Mouse (Mus musculus): ENCODE data around the gene Obp1b. TPM values are rescaled to one million over a fixed set of nuclear protein-coding genes. Genes with fewer than 3 reads are reported as not detected.
"Not testable (repeated sequence)": the region's sequence is repeated elsewhere in the genome, so short reads cannot be mapped to it uniquely, and the experiment has no call there.

Obp1b gene
- polyA plus RNA-seq (2015; fragmentation: Nextera tagmentation; extraction: Ambion mirVana) = not detected in 2 replicates

DNA sequence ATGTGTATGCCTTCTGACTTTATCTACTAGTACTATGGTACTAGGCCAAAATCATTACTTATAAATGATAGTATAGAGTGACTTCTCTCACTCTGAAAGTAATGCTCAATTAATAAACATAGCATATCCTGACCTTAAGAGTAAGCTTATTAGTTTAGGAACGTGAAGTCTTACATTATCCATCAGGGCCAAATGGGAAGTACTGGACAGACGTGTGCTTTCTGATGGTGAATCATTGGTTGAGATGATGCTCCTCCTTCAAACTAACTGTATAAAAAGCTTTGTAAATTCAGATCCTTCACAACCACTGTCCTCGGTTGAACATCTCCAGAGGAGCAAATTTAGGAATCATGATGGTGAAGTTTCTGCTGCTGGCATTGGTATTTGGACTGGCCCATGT is at the start of gene Obp1b:
TSS of gene Obp1b (plus strand) at position 301 of the 400 bp plus-strand sequence.
- ATAC-seq; H3K27me3 ChIP-seq (replicated peaks; ENCODE audit: control insufficient read depth, insufficient read depth, low read length); H3K4me2 ChIP-seq (ENCODE audit: low read length); H3K27ac ChIP-seq (ENCODE audit: low read length); H3K9ac ChIP-seq (replicated peaks; ENCODE audit: low read depth, low read length); H3K36me3 ChIP-seq (ENCODE audit: control insufficient read depth, insufficient read depth); H3K9me3 ChIP-seq (ENCODE audit: control insufficient read depth, low read length); H3K4me1 ChIP-seq (replicated peaks; ENCODE audit: control insufficient read depth, insufficient read depth, low read length); H3K4me3 ChIP-seq (replicated peaks; ENCODE audit: low read length): not testable (repeated sequence)
- no CpG with 5 or more reads among the region's 3 CpGs for WGBS

DNA sequence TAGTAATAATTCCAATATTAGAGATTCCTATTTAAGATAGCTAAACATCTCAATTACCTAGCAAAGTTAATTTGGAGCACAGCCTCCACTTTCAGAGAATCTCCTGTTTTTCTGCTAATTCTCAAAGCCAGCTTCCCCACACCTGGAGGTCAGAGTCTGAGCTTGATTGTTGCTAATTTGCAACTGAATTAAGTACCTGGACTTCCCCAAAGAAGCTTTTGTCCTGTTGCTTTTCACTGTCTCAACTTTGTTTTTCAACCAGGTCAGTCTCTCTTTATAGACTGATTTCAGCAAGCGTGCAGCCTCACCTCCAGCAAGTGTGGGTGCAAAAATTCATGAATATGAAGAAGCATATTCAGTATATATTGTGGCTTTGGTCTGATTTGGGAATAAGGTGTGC is 15.6 kb downstream of the Obp1b start:
- not testable (repeated sequence) for H3K27me3 ChIP-seq (replicated peaks; ENCODE audit: control insufficient read depth, insufficient read depth, low read length); H3K4me1 ChIP-seq (replicated peaks; ENCODE audit: control insufficient read depth, insufficient read depth, low read length); H3K9ac ChIP-seq (replicated peaks; ENCODE audit: low read depth, low read length); ATAC-seq; H3K36me3 ChIP-seq (ENCODE audit: control insufficient read depth, insufficient read depth); H3K9me3 ChIP-seq (ENCODE audit: control insufficient read depth, low read length); H3K4me2 ChIP-seq (ENCODE audit: low read length); H3K27ac ChIP-seq (ENCODE audit: low read length); H3K4me3 ChIP-seq (replicated peaks; ENCODE audit: low read length)
- 56% methylated on average over 1 of the region's 1 CpGs for WGBS

GRCm38 (mm10) chrX:78202829-78203228 is 16.3 kb downstream of the Obp1b start:
- Histone ChIP-seq H3K4me1 (replicated peaks; ENCODE audit: control insufficient read depth, insufficient read depth, low read length) (no peaks in the 10 kb centered on the region), H3K9me3 (ENCODE audit: control insufficient read depth, low read length) (peaks cover 3% of the 10 kb centered on the region; the same call in 1 of the 2 replicates), H3K9ac (replicated peaks; ENCODE audit: low read depth, low read length) (no peak overlapping the region), H3K27ac (ENCODE audit: low read length) (no peak overlapping the region), H3K4me3 (replicated peaks; ENCODE audit: low read length) (no peak overlapping the region), H3K4me2 (ENCODE audit: low read length) (no peak overlapping the region), H3K27me3 (replicated peaks; ENCODE audit: control insufficient read depth, insufficient read depth, low read length) (no peaks in the 10 kb centered on the region), H3K36me3 (ENCODE audit: control insufficient read depth, insufficient read depth) (no peaks in the 10 kb centered on the region)
- ATAC-seq = no peak
- 93% methylated on average over 5 of the region's 5 CpGs for WGBS

Other genes starting within 250 kb of the Obp1b start
- not detected in 2 replicates for gene Obp1a, start 95.4 kb upstream of the Obp1b start, polyA plus RNA-seq (2015; fragmentation: Nextera tagmentation; extraction: Ambion mirVana)
- not detected in 2 replicates for gene Gm5938, start 61.3 kb upstream of the Obp1b start, polyA plus RNA-seq (2015; fragmentation: Nextera tagmentation; extraction: Ambion mirVana)
- gene Gm14743, start 59.1 kb downstream of the Obp1b start, polyA plus RNA-seq (2015; fragmentation: Nextera tagmentation; extraction: Ambion mirVana) = not detected in 2 replicates
- gene 4930480E11Rik, start 182.9 kb downstream of the Obp1b start, polyA plus RNA-seq (2015; fragmentation: Nextera tagmentation; extraction: Ambion mirVana) = not detected in 2 replicates